Mouse (Mus musculus): ENCODE measurements at regions not wholly inside any gene's neighbourhood (a gene's known extent, or its start where the extent isn't known, plus 50 kb on each side); places are given as distances from the start of the nearest gene placed in this dataset.

- TF ChIP-seq CTCF (IDR thresholded peaks at IDR 0.05; ENCODE audit: low read depth) = peak; percentile 71
- TF ChIP-seq EP300 (IDR thresholded peaks at IDR 0.05; ENCODE audit: low read depth) = no peak
Observed at GRCm38 (mm10) chr16:27140037-27140436, 148.6 kb upstream of the Gmnc start.

Measured in liver, embryonic 14.5 days (tissue).